17 mouse cellular contexts compared by ENCODE assay signal in genomic region chr3:132815497-132816326, GRCm38 (mm10).
"Had no signal": no experiment of that assay in that cellular context is flagged by ENCODE, and none has a peak within 500 bp of the region (broad histone marks: within the 10 kb centered on the region; RNA-seq: fewer than 3 reads in every experiment).

No protein-coding gene starts in this region.

- H3K27ac ChIP-seq: kidney, postnatal 0 days; layer of hippocampus, adult 2 months; left cerebral cortex, adult 2 months; lung, embryonic 15.5 days; midbrain, embryonic 12.5 days; midbrain, embryonic 15.5 days; neural tube, embryonic 12.5 days; neural tube, embryonic 15.5 days; stomach, postnatal 0 days had no signal

- H3K4me2 ChIP-seq: liver, embryonic 12.5 days; lung, embryonic 15.5 days; midbrain, embryonic 12.5 days; midbrain, embryonic 15.5 days; neural tube, embryonic 12.5 days; neural tube, embryonic 15.5 days had no signal

- ATAC-seq: midbrain, embryonic 15.5 days had no signal

- H3K27me3 ChIP-seq: liver, embryonic 12.5 days; lung, embryonic 15.5 days; midbrain, embryonic 12.5 days; midbrain, embryonic 15.5 days; neural tube, embryonic 12.5 days; neural tube, embryonic 15.5 days had no signal

- H3K4me1 ChIP-seq: midbrain, embryonic 12.5 days; neural tube, embryonic 12.5 days; neural tube, embryonic 15.5 days had no signal

- H3K9me3 ChIP-seq: liver, embryonic 12.5 days; lung, embryonic 15.5 days; midbrain, embryonic 12.5 days; midbrain, embryonic 15.5 days; neural tube, embryonic 12.5 days; neural tube, embryonic 15.5 days had no signal

- H3K4me3 ChIP-seq: layer of hippocampus, adult 2 months; left cerebral cortex, adult 2 months; liver, embryonic 12.5 days; lung, embryonic 15.5 days; midbrain, embryonic 12.5 days; midbrain, embryonic 15.5 days; neural tube, embryonic 12.5 days; neural tube, embryonic 15.5 days had no signal

- H3K36me3 ChIP-seq: liver, embryonic 12.5 days; lung, embryonic 15.5 days; midbrain, embryonic 12.5 days; midbrain, embryonic 15.5 days; neural tube, embryonic 12.5 days had no signal

- DNase-seq: kidney, postnatal 25 days; layer of hippocampus, adult 9-11 months; layer of hippocampus, postnatal 36 days; right cerebral cortex, adult 18-20 months; right cerebral cortex, postnatal 14 days; right cerebral cortex, postnatal 4 days; thymus, postnatal 25 days had no signal

- H3K9ac ChIP-seq: liver, embryonic 12.5 days; lung, embryonic 15.5 days; midbrain, embryonic 12.5 days; midbrain, embryonic 15.5 days; neural tube, embryonic 12.5 days; neural tube, embryonic 15.5 days had no signal
